Mouse (Mus musculus) hindbrain, postnatal 0 days (tissue): ENCODE data around the gene Tfb2m. TPM values are rescaled to one million over a fixed set of nuclear protein-coding genes. Genes with fewer than 3 reads are reported as not detected.
A peak's percentile ranks its signal among the peaks of the same experiment; 100 is the strongest.

Experiments used
- ATAC-seq: fragments of 200-750 bp; cut with Nextera tagmentation; 2 replicates; pipeline ENCODE4 v1.8.0; 2017; ENCODE audit warnings: mild to moderate bottlenecking, moderate TSS enrichment, moderate library complexity
- DNase-seq: peaks from one replicate; pipeline ENCODE4 v3.0.0-alpha.2; 2015; ENCODE audit warnings: low spot score
- H3K27ac ChIP-seq: fragments of 300-500 bp; sonication (generic); 2 replicates; pipeline ENCODE4 v1.5.1; 2014; ENCODE audit warnings: mild to moderate bottlenecking
- H3K27me3 ChIP-seq: fragments of 300-500 bp; sonication (generic); 2 replicates; pipeline ENCODE4 v1.6.1; 2014; ENCODE audit warnings: low read length, mixed read lengths; ENCODE audit not compliant: insufficient read depth
- H3K36me3 ChIP-seq: fragments of 300-500 bp; sonication (generic); 2 replicates; pipeline ENCODE4 v1.6.1; 2014; ENCODE audit warnings: low read length, mixed read lengths; ENCODE audit not compliant: insufficient read depth
- H3K4me1 ChIP-seq: fragments of 300-500 bp; sonication (generic); 2 replicates; pipeline ENCODE4 v1.6.1; 2014; ENCODE audit warnings: antibody characterized with exemption, low read length, mixed read lengths; ENCODE audit not compliant: insufficient read depth
- H3K4me2 ChIP-seq: fragments of 300-500 bp; sonication (generic); 2 replicates; pipeline ENCODE4 v1.6.1; 2014; ENCODE audit warnings: low read depth, mild to moderate bottlenecking, low read length, moderate library complexity, mixed read lengths
- H3K4me3 ChIP-seq: fragments of 300-500 bp; sonication (generic); 2 replicates; pipeline ENCODE4 v1.5.1; 2014; ENCODE audit warnings: low read length
- H3K9ac ChIP-seq: fragments of 300-500 bp; sonication (generic); replicated peaks from 2 replicates; pipeline ENCODE4 v1.6.1; 2014; ENCODE audit warnings: mild to moderate bottlenecking, low read length, moderate library complexity, mixed read lengths
- H3K9me3 ChIP-seq: fragments of 300-500 bp; sonication (generic); 2 replicates; pipeline ENCODE4 v1.6.1; 2016; ENCODE audit warnings: low read length, mixed read lengths
- CTCF ChIP-seq: IDR thresholded peaks from 2 replicates; pipeline ENCODE4 v1.5.1; 2016; ENCODE audit warnings: antibody characterized with exemption, control low read depth, low read depth
- WGBS: fragments of 180-500 bp; shearing (Covaris S2); extraction: QIAGEN DNeasy Blood & Tissue Kit; methylation state at CpG from one replicate; pipeline ENCODE4 v1.1.7; 2014; 5-methylcytosine and 5-hydroxymethylcytosine counted together
- polyA plus RNA-seq: library from polyadenylated mRNA; unstranded; fragments of >200 nt; fragmentation: Nextera tagmentation; extraction: Ambion mirVana; gene quantifications from 2 replicates; pipeline ENCODE4 v1.2.1, GENCODE M21; 2015
- total RNA-seq: library from RNA; depleted of rRNA; stranded (reverse); fragments of >200 nt; gene quantifications from 2 replicates; pipeline ENCODE4 v1.2.3, GENCODE M21; 2014

Gene Tfb2m
- total and polyA plus RNA-seq, 2 experiments from 2014 or later: 9.2 to 30.5 TPM

DNA sequence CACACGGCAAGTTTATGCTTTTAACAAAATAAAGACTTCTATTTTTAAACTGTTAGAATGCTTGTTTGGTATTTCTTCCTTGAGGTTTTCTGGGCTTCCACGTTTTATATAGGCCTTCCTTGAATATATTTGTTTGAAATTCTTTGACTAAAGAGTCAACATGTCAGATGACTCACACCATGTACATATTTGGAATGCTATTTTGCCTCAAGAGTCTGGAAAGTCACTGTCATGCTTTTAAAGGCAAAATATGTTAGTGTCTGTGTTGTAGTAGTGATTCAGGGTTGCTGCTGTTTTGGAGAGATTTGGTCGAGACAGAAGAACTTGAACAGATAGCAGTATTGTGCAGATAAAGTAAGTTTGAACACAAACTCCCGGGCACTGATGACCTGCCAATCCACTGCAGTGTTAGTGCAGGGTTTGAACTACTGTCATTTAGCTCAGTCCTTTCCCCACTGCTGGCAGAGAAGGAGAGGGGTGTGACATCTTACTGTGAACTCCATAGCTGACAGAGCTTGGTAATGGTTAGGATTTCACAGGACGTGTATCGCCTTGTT, 27.7 kb upstream of the Tfb2m start:
- WGBS: 80% methylated on average over 6 of the region's 6 CpGs
- Histone ChIP-seq H3K36me3 (no peaks in the 10 kb centered on the region), H3K27me3 (no peaks in the 10 kb centered on the region)

DNA sequence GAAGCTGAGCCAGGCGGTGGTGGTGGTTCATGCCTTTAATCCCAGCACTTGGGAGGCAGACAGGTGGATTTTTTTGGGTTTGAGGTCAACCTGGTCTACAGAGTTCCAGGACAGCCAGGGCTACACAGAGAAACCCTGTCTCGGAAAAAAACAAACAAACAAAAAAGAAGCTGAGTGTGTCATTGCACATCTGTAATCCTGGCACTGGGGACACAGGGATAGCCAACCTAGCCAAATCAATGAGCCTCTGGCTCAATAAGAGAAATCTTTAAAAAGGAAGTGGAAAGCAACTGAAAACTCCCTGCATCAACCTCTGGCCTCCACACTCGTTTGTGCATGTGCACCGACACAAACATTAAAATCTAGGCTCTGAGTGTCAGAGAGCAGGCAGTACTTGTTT, 25.6 kb upstream of the Tfb2m start:
- ATAC-seq (no peak), DNase-seq (no peak)
- H3K36me3 ChIP-seq: no peaks in the 10 kb centered on the region
- WGBS: 80% methylated on average over 4 of the region's 4 CpGs
- H3K9me3 ChIP-seq: no peaks in the 10 kb centered on the region
- no peaks in the 10 kb centered on the region for H3K27me3 ChIP-seq
- H3K27ac ChIP-seq: no peak overlapping the region
- no peak overlapping the region for H3K9ac ChIP-seq
- no peak for TF ChIP-seq CTCF
- H3K4me3 ChIP-seq: no peak overlapping the region
- no peaks in the 10 kb centered on the region; the same call in 1 of the 2 replicates for H3K4me1 ChIP-seq
- no peak overlapping the region for H3K4me2 ChIP-seq

More for the DNA sequence above, 27.7 kb upstream of the Tfb2m start:
- no peak overlapping the region for H3K4me2 ChIP-seq
- DNase-seq (no peak), ATAC-seq (no peak)
- no peak overlapping the region for H3K9ac ChIP-seq
- H3K4me1 ChIP-seq: no peaks in the 10 kb centered on the region; the same call in 1 of the 2 replicates
- H3K9me3 ChIP-seq: no peaks in the 10 kb centered on the region
- no peak for TF ChIP-seq CTCF
- H3K4me3 ChIP-seq: no peak overlapping the region
- no peak overlapping the region for H3K27ac ChIP-seq

DNA sequence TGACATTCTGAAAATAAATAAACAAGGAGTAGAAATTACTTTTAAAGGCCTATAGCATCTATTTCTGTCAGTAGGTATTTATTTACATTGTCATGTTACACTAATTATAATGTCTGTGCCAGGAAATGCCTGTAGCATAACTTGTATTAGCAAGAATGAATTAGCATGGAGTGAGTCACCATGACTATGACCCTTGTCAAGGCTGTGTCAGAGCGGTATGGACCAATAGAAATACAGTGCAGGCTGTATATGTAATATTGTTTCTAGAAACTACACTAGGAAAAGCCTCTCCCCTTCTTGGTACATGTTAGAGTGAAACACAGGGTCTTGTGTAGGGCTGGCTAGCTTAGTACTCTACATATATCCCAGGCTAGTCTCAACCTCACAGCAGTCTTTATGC, 24.4 kb upstream of the Tfb2m start:
- Histone ChIP-seq H3K4me3 (no peak overlapping the region), H3K9me3 (no peaks in the 10 kb centered on the region), H3K27ac (no peak overlapping the region), H3K4me2 (no peak overlapping the region), H3K9ac (no peak overlapping the region), H3K27me3 (no peaks in the 10 kb centered on the region), H3K4me1 (no peaks in the 10 kb centered on the region; the same call in 1 of the 2 replicates), H3K36me3 (no peaks in the 10 kb centered on the region)
- DNase-seq (no peak), ATAC-seq (no peak)
- no peak for TF ChIP-seq CTCF
- 92% methylated on average over 1 of the region's 1 CpGs for WGBS

DNA sequence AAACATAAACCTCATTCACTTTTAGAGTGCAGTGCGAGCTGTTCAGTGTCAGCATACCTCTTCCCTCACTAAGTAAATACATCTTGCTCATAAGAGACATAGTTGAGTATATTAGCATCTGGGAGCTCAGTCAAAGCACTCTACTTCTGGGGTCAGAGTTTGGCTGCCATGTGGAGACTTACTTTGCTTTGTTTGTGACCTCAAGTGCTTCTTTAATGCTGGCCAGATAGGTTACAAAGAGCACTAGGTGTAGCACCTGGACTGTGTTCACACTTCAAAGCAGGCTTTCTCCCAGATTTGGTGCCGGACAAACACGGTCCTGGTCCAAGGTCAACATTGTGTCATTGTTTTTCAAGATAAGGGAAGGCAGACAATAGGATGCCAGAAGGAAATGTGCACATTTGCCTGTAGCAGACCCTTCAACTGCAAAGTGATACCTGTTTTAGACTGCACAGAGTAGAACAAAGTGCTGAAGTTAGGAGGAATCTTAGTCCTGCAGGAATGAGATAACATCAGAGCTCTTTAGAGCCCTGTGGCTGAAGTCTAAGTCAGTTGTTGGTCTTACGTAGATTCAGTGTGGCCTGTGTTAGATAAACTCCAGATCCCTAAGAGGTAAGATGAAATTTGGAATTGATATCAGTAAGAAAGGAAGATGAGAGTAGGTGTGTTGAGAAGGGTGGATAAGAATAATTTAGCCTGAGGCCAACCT, 22.8 kb upstream of the Tfb2m start:
- Histone ChIP-seq H3K4me2 (no peak overlapping the region), H3K4me1 (no peaks in the 10 kb centered on the region; the same call in 1 of the 2 replicates), H3K27ac (no peak overlapping the region), H3K4me3 (no peak overlapping the region), H3K9ac (no peak overlapping the region), H3K9me3 (no peaks in the 10 kb centered on the region), H3K27me3 (no peaks in the 10 kb centered on the region), H3K36me3 (no peaks in the 10 kb centered on the region)
- DNase-seq (no peak), ATAC-seq (no peak)
- no peak for TF ChIP-seq CTCF
- WGBS: 87% methylated on average over 4 of the region's 4 CpGs

DNA sequence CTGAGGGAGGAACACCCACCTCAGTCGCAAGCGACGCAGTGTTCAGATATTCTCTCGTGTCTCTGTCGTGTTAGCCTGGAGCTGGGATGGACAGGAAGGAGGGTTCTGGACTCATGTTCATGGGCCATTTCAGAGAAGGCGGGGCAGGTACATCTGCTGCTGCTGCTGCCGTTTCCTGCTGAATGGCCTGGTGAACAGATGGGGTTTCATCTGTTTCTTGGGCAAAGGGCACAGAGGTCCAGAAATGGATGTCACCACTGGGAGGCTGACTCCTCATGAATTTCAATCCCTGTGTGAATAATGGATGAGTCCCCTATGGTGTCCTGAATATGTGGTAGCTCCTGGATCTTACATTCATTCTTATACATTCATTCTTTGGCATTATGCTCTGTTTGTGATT, 21.5 kb upstream of the Tfb2m start:
- ATAC-seq (no peak), DNase-seq (peak; percentile 34)
- WGBS: 47% methylated on average over 7 of the region's 7 CpGs
- H3K4me1 ChIP-seq: no peaks in the 10 kb centered on the region; the same call in 1 of the 2 replicates
- H3K9ac ChIP-seq: no peak overlapping the region
- H3K4me3 ChIP-seq: no peak overlapping the region
- H3K36me3 ChIP-seq: no peaks in the 10 kb centered on the region
- H3K4me2 ChIP-seq: no peak overlapping the region
- TF ChIP-seq CTCF: no peak
- H3K9me3 ChIP-seq: no peaks in the 10 kb centered on the region
- no peaks in the 10 kb centered on the region for H3K27me3 ChIP-seq
- no peak overlapping the region for H3K27ac ChIP-seq

DNA sequence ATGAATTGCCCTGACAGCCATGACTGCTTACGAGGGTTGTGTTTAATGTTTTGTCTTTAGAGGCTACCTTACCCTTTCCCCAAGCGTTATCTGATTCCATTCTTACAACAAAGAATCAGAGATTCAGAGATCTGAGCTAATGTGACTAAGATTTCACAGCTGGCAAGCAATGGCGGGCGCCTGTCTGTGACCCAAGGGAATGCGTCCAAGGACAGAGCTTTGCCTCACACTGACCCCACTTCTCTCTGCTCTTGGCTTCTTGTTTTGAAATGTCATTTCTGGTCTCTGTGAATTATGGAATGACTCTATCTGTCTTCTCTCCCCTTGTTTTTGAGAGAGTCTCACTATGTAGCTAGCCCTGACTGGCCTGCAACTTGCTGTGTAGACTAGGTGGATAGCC, 17.9 kb upstream of the Tfb2m start:
- no peaks in the 10 kb centered on the region for H3K4me1 ChIP-seq
- DNase-seq (no peak), ATAC-seq (no peak)
- no peak overlapping the region for H3K4me3 ChIP-seq
- H3K27ac ChIP-seq: no peak overlapping the region
- no peaks in the 10 kb centered on the region for H3K9me3 ChIP-seq
- H3K4me2 ChIP-seq: no peak overlapping the region
- TF ChIP-seq CTCF: no peak
- WGBS: 88% methylated on average over 5 of the region's 5 CpGs
- no peaks in the 10 kb centered on the region for H3K27me3 ChIP-seq
- H3K36me3 ChIP-seq: no peaks in the 10 kb centered on the region
- H3K9ac ChIP-seq: no peak overlapping the region

DNA sequence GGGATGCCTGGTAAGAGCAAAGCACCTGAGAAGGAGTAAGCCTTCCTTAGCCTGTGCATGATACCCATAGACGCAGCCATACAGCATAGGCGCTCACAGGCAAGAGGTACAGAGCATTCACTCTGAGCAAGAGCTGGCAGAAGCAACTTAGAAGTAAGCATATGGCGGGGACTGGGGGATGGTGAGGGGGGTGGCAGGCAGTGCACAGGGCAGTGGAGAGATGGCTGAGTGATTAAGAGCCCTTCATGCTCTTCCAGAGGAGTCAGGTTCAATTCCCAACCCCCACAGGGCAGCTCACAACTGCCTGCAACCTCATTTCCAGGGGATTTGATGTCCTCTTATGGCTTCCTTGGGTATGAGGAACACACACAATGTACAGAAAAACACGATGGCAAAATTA, 17.1 kb upstream of the Tfb2m start:
- H3K4me1 ChIP-seq: no peaks in the 10 kb centered on the region
- H3K9me3 ChIP-seq: no peaks in the 10 kb centered on the region
- no peaks in the 10 kb centered on the region for H3K27me3 ChIP-seq
- TF ChIP-seq CTCF: no peak
- 88% methylated on average over 4 of the region's 4 CpGs for WGBS
- ATAC-seq (no peak), DNase-seq (no peak)
- no peak overlapping the region for H3K4me2 ChIP-seq
- H3K4me3 ChIP-seq: no peak overlapping the region
- H3K9ac ChIP-seq: no peak overlapping the region
- no peak overlapping the region for H3K27ac ChIP-seq
- no peaks in the 10 kb centered on the region for H3K36me3 ChIP-seq
